Mouse (Mus musculus) 416B (cell line): ENCODE data around the gene Zfp109.
"Not testable (repeated sequence)": the region's sequence is repeated elsewhere in the genome, so short reads cannot be mapped to it uniquely, and the experiment has no call there.

Source experiments
- DNase-seq: peaks from one replicate; pipeline ENCODE4 v3.0.0; 2011; ENCODE audit warnings: low read depth

The Zfp109 gene

DNA sequence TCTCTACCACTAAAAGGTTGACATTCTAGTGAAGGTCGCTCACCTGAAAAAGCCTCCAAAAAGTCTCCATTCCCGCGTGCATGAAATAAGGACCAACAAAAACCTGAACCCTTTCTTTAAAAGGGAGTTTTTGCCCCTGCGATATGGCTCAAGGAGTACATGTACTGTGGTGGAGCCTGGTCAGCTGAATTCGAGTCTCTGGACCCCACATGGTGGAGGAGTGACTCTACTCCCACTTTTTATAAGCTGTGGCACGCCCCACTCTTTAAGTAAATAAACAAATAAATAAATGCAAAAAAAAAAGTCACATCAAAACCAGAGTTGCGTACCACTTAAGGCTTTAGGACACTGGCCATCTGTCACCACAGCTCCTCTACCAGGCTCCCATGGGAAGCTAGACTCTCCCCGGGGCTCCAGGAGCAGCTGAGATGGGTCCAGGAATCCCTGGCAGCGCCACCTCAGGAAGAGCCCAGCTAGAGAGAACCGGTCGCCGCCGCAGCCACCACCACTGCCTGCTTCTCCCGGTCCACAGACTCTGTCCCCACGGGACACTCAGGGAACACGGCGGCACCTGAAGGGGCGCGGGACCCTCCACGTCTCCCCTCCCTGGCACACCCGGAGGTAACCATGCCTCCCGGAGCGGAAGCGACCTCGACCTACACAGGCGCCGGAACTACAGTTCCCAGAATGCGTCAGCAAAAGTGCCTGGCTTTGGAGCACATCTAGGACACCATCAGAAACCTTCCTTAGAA lies at the start of gene Zfp109:
TSS of gene Zfp109 (minus strand) at position 521 of the 752 bp plus-strand sequence.
- DNase-seq: no peak

- no peak for DNase-seq
Measured at GRCm38 (mm10) chr7:24286916-24287315, 49.6 kb upstream of the Zfp109 start.

GRCm38 (mm10) chr7:24286090-24286489 lies 48.7 kb upstream of the Zfp109 start:
- DNase-seq: peak; percentile 38

DNA sequence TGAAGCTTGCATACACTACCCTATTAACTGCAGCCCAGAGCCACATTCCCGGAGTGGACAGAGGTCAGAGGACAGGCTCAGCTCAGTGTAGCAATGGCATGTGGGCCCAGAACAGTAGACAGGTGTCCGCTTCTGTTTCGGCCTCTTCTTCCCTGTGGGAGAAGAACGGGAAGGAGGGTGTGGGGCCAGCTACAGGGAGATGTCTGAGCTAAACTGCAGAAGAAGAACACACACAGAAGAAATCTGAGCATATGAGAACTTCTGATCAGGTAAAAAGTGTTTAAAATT lies 43.4 kb upstream of the Zfp109 start:
- DNase-seq: no peak

GRCm38 (mm10) chr7:24280031-24280857 lies 42.9 kb upstream of the Zfp109 start:
- DNase-seq: no peak

DNA sequence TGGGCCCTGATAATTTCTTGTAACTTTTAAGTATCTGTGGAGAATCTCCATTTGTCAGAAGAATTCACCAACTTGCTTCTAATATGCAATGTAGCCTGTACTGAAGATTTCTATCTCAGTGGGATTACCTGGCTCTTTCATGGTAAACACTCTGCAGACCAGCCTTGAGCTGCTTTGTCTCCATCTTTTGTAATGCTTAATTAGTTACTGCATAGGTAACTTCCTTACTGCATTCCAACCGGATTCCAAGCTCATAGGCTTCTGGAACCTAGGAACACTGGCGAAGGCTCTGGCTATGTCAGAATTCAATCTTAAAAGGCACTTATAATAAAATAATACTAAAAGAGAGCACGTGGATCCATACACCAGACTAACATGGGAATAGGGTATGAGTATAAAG lies 41.4 kb upstream of the Zfp109 start:
- DNase-seq: not testable (repeated sequence)

DNA sequence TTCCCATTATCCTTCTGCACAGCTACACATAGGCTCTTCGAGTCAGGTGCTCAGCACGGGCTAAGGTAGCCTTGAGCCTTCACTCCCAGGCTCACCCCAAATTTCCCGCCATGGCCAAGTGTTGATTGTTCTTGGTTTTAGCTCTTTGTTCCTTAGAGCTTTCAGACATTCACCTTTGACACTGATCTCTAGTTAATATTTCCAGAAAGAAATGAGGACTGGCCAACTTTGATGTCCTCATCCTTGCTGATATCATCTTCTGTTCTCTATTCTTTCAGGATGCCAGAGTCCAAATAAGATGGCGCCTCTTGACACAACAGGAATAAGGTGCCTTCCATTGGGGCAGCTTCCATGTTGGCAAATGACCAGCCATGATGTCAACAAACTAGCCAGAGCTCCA lies 37.1 kb upstream of the Zfp109 start:
- DNase-seq: no peak

- DNase-seq: no peak
Measured at GRCm38 (mm10) chr7:24271191-24271590, 33.8 kb upstream of the Zfp109 start.

GRCm38 (mm10) chr7:24270288-24270672 lies 32.9 kb upstream of the Zfp109 start, which contains the start of gene Zfp93:
TSS of gene Zfp93 (plus strand) at chr7:24270420.
- DNase-seq: peak; percentile 50

- DNase-seq: no peak
Measured at GRCm38 (mm10) chr7:24269667-24270287, 32.4 kb upstream of the Zfp109 start.

GRCm38 (mm10) chr7:24269256-24269655 lies 31.9 kb upstream of the Zfp109 start:
- no peak for DNase-seq

DNA sequence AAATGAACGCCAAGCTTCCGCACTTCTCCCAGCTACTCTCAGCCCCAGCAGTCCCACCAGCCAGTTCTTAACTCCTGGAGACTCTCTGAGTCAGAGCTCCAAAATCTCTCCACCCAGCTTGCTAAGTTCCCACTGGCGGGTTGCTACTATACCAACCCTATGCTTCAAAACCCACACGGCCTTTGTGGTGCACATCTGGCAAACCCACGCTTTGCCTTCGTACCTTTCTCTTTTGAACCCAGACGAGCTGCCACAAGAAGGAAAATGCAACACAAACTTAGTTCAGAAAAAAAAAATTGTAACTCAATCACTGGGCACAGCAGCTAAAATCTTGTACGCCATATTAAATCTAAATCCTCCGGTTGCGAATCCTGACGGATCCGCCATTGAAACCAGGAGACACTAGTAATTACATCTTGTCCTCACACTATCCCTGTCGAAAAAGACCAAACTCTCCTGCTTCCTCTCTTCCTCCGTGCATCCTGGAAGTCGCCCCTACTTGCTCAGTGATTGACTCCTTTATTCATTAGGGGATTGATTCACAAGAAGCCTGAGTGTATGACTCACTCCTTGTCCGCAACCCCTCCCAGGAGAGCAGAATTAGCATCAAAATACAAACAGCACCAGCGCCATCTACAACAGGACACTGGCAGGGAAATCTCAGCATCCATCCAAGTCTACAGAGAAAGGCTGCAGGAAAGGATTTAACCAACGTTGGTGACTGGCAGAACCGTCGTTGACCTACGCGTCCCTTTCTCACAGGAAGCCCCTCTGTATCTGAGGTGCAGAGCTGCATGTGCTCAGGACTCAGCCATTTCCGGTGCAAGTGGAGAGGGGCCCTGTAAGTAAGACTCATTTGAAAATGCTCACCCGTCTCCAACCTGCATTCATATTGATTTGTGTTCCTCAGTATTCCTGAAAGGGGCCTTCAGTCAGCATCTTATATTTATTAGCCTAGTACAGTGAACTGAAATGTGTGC lies 31.1 kb upstream of the Zfp109 start:
- no peak for DNase-seq

GRCm38 (mm10) chr7:24260000-24260312 lies 22.6 kb upstream of the Zfp109 start:
- DNase-seq: no peak

DNA sequence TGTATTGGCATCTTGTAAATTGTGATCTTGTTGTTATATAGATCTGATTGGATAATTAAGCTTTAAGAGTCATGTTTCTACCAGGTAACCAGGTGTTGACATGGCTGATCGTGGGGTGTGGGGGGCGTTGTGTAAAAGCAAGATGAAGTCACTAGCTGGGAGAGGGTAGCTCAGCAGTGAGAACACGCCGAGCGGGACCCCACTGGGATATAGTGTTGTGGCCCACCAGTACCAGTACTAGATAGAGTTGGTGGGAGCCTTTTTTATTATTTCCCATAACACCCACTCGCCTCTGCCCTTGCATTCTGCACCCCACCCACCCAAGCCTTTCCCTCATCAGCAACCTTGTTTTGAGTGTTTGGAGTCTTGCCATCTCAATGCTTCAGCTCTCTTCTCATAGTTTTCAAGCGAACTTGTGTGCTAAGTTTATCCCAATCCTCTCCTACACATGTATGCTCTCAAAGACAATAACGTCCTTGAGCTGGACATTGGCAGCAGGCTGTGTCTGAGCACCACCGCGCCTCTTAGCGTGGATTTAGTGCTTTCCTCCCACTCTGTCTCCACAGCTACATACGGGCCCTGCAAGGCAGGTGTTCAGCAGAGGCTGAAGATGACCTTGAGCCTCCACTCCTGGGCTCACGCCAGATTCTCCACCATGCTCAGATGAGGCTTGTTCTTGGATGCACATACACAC lies 22.1 kb upstream of the Zfp109 start:
- no peak for DNase-seq

GRCm38 (mm10) chr7:24254633-24255474 lies 17.5 kb upstream of the Zfp109 start, which contains the start of gene Zfp108:
TSS of gene Zfp108 (plus strand) at chr7:24254794.
- peak; percentile 8 for DNase-seq

- DNase-seq: no peak
Measured at GRCm38 (mm10) chr7:24253779-24254615, 16.6 kb upstream of the Zfp109 start.

- no peak for DNase-seq
Measured at GRCm38 (mm10) chr7:24211343-24211742, 26.0 kb downstream of the Zfp109 start, which contains the start of gene Zfp111. TSS of gene Zfp111 (minus strand) at chr7:24211443.

DNA sequence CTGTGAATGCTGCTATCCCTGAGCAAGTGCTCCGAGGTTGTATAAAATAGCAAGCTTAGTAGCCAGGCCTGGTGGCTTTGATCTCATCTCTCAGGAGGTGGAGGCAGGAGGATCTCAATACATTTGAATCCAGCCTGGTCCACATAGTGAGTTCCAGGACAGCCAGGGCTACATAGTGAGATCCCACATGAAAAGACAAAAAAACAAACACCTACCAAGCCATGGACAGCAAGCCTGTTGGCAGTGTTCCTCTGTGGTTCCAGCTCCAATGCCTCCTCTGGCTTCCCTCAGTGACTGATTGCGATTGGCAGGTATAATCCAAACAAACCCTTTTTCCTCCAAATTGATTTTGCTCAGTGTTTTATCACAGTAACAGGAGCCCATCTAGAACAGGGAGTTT lies 27.1 kb downstream of the Zfp109 start:
- DNase-seq: no peak

DNA sequence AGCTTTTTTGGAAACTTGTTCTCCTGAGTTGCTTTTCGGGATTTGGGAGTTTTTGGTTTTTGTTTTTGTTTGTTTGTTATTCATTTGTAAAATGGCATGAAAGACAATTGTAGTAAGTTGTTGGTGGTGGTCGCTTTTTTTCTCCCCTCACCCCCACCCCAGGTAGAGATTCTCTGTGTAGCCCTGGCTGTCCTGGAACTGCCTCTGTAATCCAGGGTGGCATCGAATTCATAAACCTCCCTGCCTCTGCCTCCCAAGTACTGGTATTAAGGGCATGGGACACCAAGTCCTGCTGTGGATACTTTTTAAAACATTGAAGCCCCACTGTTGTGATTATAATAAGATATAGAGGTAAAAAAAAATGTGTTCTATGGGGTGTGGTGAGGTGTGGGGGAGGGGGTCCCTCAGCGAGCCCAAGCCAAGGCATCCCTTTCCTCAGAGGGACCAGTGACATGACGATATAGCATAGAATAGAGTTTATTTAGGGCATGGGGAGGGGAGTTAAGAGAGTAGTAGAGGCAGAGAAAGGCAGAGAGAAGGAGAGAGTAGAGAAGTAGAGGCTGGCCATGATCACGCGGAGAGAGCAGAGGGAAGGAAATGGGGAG lies 29.0 kb downstream of the Zfp109 start:
- DNase-seq: no peak
